Mouse (Mus musculus) layer of hippocampus, adult 9-11 months (tissue): ENCODE results near the gene Kif3c.

Experiments used
- DNase-seq: peaks from one replicate; pipeline ENCODE4 v3.0.0; 2022

The Kif3c gene

DNA sequence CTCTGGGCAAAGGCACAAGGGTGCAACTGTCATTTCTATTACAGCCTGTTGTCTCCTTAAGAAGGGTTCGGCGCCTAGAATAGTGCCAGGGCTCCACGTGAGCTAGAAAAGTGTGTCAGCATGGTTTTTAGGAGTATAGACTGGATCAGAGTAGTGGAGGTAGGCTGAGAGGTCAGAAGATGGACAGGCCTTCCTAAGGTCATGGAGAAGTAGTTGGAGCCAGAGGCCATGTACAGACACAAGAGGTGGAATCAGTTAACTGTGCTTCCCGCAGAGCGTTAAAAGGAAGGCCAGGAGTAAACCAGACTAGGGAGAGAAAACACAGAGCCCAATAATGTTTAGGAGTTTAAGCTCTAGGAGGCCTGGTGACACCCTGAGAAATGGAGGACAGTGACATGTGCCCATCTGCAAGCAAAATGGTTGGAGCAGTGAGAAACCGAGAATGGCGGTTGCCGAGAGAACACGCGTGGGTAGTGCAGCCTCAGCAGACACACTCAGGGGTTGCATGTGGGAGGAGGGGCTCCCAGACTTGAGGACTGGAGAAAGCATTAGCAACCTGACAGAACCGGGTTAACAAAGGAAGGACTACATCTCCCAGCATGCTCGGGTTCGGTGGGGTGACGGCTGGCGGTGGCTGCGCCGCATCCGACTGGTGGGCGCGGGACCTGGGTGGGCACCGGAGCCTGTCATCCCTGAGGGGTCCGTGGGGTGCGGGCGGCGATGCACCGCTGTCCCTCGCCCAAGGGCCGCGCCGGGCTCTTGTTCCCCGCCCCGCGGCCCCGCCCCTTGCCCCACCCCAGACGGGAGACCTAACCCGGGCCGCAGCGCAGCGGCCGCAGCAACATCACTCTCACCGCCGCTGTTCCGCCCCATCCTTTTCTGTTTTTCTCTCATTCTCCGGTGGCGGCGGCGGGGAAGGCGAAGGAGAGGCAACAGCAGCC is at the start of gene Kif3c:
Gene Kif3c, plus strand, starts transcription at position 625 of the 941 bp plus-strand sequence.
- DNase-seq: peak; percentile 91

DNA sequence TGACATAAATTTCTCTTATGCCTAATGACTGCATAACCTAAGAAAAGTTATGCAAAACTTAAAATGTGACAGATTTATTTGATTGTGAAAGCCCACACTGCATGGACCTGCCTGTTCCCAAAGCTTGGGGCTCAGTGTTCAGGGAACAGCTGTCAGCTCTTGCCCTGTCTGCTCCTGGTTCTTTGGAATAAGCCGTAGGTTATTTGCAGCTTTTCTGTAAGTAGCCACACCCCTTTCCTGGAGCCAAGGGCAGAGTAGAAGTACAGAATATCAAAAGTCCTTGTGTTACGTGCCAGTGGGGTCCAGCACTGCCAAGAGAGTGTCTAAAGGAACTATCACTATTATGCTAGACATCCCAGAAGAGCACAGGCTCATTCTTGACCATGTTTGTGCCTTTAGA is 48.8 kb upstream of the Kif3c start:
- no peak for DNase-seq

DNA sequence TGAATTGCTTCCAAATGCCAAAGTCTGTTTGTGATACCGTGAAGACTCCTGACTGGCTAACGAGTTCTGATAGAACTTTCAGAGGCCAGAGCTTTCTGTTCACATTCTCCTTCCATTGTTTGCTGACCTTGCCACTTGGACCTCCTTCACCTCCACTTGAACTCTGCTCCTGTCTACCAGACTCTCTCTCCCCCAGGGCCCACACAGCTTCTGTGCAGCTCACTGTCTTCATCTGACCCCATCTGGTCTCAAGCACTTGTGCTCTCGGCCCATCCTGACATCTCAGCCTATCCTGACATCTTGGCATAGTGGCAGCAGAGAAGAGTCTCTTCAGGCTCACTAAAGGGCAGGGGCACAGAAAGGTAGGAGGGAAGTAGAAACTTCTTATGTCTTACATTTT is 48.0 kb upstream of the Kif3c start:
- no peak for DNase-seq

DNA sequence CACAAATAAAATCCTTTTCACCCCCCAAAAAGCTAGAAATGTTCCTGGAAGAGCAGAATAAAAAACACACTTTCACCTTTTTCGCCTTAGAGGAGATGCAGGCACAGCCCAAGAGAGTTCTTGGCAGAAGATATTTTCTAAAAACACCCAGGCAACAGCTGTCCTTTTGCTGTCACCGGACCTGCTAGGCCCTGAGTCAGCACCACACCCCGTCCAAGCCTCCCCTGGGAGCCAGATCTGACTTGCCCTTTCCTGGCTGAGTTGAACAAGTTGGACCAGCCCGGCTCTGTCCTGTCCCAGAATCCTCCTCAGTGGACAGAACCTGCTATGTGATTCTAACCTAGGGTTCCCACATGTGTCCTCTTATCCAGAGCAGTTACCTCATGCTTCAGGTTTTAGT is 45.6 kb upstream of the Kif3c start:
- DNase-seq: no peak

DNA sequence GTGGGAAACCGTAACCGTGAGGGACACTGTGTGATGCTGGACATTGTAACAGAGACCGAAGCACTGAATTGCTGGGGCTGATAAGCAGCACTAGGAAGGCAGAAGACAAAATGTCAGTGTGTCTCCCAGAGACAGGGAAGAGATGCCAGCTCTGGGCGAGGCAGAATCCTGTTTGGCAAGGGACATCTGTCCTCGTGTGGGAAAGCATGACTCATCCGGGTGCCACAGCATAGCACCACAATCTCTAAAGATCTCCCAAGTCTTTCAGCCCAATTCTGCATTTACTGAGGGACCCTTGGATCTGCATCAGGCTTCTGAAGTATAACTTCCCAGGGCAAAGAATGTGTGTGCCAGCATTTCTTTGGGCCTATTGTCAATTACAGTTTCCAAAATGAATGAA is 41.7 kb upstream of the Kif3c start:
- peak; percentile 81 for DNase-seq

DNA sequence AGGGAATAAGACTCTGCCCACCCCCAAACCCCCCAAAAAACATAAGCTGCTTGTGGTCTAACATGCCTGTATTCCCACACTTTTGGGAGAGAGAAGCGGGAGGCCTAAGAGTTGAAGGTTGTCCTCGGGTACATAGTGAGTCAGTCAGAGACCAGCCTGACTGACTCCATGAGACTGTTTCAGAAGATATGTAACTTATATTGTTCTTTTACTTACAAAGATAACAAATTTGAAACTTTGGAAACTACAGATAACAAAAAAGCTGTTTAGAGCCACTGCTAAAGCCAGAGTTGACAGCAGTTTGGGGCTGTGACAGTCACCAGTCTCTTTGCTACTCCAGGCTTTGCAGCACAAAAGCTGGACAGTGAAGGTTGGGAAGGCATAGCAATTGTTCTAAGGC is 39.7 kb upstream of the Kif3c start:
- no peak for DNase-seq

DNA sequence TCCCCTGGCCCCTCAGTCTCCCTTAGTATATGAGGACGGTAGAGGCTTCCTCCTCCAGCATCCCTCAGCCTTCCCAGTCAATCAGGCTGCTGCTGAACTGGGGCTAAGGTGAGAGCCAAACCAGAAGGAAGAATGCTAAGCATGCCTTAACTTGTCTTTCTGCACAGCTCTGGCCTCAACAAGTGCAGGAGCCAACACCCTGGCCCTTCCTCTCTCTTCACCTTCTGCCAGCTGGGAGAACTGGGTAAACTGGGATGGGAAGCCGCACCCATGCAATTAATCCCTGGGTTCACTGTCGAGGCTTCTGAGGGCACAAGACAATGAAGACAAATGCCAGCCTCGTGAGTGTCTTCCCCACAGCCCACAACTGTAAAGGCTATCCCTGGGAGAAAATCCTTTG is 35.3 kb upstream of the Kif3c start:
- no peak for DNase-seq

DNA sequence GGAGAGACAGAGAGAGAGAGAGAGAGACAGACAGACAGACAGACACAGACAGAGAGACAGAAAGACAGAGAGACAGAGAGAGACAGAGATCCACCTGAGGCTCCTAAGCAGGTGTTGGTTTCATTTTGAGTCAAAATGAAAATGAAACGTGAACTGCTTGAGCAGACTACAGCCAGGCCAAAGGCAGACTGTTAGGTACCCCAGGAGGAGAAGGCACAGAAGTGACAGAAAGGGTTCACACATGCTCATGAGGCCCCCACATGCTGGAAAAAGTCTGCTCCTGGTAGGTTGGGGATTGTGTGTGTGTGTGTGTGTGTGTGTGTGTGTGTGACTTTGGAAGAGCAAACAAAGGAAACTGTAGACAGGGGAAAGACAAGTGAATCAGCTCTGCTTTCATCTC is 26.0 kb upstream of the Kif3c start:
- no peak for DNase-seq

DNA sequence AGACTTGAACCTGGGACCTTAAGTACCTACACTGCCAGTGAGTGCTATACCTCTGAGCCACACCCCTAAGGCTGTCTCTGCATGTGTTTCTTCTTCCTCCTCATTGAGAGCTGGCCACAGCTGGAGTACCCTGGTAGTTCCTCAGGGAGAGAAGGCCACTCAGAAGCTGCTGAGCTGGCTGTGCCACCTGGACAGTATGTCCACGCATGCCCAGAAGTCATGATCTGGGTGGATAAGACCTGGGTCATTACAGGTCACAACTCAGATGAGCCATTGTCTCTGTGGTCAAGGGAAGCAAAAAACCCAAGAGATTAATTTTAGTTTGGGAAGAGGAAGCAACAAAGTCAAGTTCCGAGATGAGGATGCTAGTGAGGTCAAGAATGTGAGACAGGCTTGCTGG is 20.8 kb upstream of the Kif3c start:
- no peak for DNase-seq

DNA sequence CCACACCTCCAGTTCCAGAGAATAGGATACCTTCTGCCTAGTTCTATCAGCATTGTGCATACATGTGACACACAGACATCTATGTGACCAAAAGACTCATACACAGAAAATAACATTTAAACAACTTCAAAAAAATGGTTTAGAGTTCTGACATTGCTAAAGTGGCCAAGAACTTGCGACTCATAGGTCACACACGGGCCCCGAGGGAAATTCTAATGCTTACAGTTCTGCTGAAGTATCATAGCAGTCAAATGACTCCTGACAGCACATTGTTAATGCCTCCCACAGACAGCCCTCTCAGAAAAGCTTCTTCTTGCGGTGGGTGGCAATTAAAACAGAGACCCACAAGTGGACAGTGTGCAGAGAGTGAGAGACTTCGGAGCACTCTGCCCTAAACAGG is 19.9 kb upstream of the Kif3c start:
- DNase-seq: no peak

DNA sequence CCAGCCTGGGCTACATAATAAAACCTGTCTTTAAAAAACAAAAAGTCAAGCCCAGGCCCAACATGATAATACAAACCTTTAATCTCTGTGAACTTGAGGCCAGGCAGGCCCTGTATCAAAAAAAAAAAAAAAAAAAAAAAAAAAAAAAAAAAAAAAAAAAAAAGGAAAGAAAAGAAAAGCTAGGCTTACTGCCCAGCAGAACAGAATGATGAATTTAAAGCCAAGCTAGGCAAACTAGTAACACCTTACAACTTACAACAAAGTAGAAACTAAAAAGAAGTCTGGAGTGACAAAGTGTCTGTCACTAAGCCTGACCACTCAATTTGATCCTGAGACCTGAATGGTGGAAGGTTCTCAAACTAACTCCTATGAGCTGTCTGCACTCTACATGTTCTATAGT is 17.2 kb upstream of the Kif3c start:
- no peak for DNase-seq

DNA sequence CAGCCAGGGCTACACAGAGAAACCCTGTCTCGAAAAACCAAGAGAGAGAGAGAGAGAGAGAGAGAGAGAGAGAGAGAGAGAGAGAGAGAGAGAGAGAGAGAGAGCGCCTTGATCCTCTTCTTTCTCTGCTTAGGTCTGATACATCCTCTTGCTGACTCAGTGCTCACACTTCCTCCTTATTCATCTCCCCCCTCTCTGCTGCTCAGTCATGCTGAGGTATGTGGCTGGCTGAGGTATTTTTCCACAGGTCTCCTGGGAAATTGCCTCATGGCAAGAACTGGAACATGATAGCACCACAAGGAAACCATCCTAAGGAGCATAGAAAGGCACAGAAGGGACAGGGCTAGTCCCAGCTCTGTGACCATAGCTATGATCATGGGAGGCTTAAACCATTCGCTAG is 15.5 kb upstream of the Kif3c start:
- DNase-seq: no peak

DNA sequence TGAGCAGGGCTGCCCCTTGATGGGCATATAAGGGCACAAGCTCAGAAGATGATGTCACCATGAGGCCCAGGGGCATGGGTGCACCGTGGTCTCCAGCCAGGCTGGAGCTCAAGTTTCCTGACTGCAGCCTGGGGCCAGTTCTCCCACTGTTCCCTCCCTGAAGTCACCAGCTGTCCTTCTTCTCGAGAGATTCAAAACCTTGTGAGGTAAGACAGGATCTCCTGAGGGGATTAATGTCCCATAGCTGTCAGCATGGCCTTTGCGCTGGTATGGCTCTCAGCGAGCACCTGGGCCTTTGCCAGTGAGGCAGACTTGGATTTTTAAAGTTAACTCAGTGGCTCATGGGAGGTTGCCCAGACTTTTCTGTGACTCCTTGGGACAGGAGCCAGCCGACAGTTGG is 14.8 kb upstream of the Kif3c start:
- DNase-seq: no peak

DNA sequence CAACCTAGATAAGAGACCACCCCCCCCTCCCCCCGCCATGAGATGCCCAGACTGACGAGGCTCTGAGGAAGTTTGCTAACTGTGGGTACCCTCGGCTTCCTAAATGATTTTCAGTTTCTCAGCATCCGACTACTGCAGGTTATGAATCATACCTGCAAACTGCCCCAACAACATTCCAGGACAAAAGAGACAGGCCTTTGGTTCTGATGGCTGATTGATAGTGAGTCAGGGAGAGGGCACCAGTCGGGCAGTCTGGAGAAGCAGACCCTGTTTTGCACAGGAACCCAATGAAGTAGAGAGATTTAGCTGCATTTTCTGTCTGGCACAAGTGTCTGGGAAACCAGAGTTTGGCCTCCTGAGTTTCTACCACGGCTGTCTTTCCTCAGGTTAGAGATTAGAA is 12.7 kb upstream of the Kif3c start:
- DNase-seq: no peak

DNA sequence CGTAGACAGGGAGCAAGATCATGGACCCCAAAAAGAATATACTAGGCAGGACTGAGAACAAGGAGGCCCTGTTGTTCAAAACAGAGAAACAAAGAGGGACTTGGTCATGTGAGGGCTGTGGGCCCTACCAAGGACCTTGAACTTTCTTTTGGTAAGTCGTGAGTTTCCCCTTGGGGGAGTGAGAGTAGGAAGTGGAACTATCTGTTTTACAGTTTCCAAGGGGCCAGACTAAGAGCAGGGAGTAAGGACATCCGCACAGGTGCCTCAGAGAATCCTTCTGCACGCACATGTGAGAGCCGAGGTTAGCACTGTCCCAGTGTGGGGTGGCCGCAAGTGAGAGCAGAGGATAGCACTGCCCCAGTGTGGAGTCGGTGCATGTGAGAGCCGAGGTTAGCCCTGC is 9.9 kb upstream of the Kif3c start:
- DNase-seq: no peak

DNA sequence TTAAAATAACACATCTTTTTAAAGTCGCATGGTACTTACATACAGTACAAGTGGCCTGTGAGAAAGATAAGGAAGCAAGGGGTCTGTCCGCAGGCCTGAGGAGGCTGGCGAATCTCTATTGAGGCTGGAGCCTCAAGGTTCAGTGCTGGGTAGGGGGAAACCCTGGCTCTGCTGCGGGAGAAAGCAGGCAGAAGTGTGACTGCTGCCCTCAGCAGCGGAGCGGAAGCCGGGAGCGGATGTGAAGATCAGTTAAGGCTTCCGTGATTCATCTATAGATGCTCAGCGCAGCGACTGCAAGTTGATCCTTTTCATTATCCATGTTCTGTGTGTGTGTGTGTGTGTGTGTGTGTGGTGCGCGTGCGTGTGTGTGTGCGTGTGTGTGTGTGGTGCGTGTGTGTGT is 8.1 kb upstream of the Kif3c start:
- no peak for DNase-seq

DNA sequence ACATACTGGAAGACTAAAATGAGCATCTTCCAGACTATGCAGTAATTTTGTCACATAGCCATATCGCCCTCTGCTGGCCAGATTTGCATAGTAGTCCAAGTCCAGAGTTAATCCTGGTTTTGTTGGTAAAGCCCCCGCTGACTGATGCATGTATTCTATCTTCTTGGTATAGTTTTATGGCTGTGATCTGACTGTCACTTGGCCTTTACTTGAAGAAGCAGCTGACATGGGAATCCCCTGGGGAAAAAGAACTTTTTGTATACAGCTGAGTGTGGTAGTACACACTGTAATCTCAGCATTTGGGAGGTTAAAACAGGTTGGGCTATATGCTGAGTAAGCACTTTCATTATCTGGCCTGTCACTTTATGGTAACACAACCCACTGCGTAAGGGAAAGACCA is 5.6 kb upstream of the Kif3c start:
- DNase-seq: peak; percentile 79

DNA sequence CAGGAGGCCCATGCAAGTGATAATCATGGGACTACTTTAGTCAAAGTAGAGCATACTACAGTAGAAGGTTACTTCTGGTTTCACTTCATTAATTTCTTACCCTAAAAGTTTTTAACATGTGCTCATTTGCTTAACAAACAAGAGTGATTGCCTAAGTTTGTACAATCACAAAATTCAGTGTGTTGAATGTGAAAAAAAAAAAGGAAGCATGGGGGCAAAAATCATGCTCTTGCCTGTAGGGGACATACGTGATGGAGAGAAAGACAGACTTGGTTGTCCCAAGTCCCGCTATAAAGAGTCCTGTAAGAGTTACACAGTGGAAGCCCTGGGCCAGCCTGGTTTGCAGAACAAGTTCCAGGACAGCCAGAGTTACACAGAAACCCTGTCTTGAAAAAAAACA is 4.9 kb upstream of the Kif3c start:
- no peak for DNase-seq

DNA sequence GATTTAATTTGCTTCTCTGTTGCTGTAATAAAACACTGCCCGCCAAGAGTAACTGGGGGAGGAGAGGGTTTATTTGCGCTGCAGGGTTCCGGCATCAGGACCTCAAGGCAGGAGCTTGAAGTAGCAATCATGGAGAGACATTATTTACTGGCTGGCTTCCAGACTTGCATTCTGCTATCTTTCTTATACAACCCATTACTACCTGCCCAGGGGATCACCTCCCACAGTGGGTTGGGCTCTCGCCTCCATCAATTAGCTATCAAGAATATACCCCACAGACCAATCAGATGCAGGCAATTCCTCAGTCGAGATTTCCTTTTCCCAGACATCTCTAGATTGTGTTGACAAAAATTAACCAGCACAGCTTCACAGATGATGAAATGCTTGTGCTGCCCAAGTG is 856 bp upstream of the Kif3c start:
- no peak for DNase-seq

DNA sequence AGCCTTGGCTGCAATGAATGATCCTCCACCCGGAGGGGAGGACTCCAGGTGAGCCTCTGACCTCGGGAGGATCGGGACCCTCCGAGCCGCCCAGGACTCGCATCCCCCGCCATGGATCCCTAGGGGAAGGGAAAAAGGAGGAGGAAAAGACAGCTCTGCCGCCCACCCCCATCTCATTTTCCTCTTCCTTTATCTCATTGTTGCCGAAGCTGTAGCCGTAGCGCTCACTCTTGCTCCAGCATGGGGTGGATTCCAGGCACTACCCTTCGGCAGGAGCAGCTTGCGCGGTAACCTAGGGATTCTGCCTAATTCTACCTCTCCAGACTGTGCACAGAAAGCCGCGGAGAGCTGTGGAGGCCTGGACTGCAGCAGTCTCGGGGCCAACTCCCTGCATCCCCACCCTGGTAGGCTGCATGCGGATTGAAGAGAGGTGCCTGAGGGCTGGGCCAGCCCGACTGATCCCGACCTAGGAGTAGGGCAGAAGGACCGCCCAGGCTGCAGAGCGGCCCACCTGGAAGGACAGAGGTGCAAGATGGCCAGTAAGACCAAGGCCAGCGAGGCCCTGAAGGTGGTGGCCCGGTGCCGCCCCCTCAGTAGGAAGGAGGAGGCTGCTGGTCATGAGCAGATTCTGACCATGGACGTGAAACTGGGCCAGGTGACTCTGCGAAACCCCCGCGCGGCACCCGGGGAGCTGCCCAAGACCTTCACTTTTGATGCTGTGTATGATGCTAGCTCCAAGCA is 687 bp downstream of the Kif3c start:
- DNase-seq: no peak

DNA sequence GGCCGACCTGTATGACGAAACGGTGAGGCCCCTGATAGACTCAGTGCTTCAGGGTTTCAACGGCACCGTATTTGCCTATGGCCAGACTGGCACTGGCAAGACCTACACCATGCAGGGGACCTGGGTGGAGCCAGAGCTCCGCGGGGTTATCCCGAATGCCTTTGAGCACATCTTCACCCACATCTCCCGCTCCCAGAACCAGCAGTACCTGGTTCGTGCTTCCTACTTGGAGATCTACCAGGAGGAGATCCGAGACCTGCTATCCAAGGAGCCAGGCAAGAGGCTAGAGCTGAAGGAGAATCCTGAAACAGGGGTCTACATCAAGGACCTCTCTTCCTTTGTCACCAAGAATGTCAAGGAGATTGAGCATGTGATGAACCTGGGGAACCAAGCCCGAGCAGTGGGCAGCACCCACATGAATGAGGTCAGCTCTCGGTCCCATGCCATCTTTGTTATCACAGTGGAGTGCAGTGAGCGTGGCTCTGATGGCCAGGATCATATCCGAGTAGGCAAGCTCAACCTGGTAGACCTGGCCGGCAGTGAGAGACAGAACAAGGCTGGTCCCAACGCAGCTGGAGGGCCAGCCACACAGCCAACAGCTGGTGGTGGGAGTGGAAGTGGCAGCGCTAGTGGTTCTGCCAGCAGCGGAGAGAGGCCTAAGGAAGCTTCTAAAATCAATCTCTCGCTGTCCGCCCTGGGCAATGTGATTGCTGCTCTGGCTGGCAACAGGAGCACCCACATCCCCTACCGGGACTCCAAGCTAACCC is 1.4 kb downstream of the Kif3c start:
- no peak for DNase-seq

DNA sequence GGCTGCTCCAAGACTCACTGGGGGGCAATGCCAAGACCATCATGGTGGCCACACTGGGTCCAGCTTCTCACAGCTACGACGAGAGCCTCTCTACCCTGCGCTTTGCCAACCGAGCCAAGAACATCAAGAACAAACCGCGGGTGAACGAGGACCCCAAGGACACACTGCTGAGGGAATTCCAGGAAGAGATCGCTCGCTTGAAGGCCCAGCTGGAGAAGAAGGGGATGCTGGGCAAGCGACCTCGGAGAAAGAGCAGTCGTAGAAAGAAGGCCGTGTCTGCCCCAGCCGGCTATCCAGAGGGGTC is 2.0 kb downstream of the Kif3c start:
- no peak for DNase-seq

DNA sequence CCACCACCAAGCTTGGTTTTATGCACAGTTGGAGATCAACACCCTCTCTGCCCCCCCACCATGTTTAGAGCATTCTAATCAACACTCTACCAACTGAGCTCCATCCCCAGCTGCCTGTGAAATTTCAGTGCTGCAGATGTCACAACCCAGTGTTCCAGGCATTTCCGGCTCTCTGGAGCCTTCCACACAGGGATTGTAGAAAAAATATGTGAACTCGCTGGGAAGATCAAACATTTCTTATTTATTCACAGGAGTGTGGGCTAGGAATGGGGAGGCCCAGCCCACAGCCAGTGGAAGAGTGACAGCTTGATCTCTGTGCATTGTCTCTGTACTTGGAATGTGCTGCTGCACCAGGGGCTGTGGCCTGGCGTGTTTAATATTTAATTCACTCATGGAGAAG is 3.8 kb downstream of the Kif3c start:
- DNase-seq: no peak
